Mouse (Mus musculus): ENCODE measurements at regions not wholly inside any gene's neighbourhood (a gene's known extent, or its start where the extent isn't known, plus 50 kb on each side); places are given as distances from the start of the nearest gene placed in this dataset.

GRCm38 (mm10) chr4:55619891-55620290 is 87.6 kb upstream of the Klf4 start:
- H3K4me3 ChIP-seq (replicated peaks; ENCODE audit: low read length) = no peak overlapping the region
- H3K4me1 ChIP-seq (ENCODE audit: control insufficient read depth, insufficient read depth, low read length) = no peaks in the 10 kb centered on the region
- no peak overlapping the region for H3K4me2 ChIP-seq (ENCODE audit: low read depth, low read length)
- 72% methylated on average over 3 of the region's 3 CpGs for WGBS
- H3K27me3 ChIP-seq (ENCODE audit: control insufficient read depth, insufficient read depth, low read length) = no peaks in the 10 kb centered on the region
- no peak for ATAC-seq (ENCODE audit: insufficient read depth, low FRiP score)
- H3K9me3 ChIP-seq (replicated peaks; ENCODE audit: control insufficient read depth, low read length) = no peaks in the 10 kb centered on the region
- no peaks in the 10 kb centered on the region for H3K36me3 ChIP-seq (ENCODE audit: control insufficient read depth, insufficient read depth, low read length)
- no peak overlapping the region for H3K9ac ChIP-seq (ENCODE audit: low read length)
- H3K27ac ChIP-seq (ENCODE audit: low read length) = no peak overlapping the region

- ATAC-seq (ENCODE audit: insufficient read depth, low FRiP score) = no peak
- Histone ChIP-seq H3K4me1 (ENCODE audit: control insufficient read depth, insufficient read depth, low read length) (no peaks in the 10 kb centered on the region), H3K4me2 (ENCODE audit: low read depth, low read length) (no peak overlapping the region), H3K36me3 (ENCODE audit: control insufficient read depth, insufficient read depth, low read length) (no peaks in the 10 kb centered on the region), H3K4me3 (replicated peaks; ENCODE audit: low read length) (no peak overlapping the region), H3K27ac (ENCODE audit: low read length) (no peak overlapping the region), H3K9ac (ENCODE audit: low read length) (no peak overlapping the region), H3K27me3 (ENCODE audit: control insufficient read depth, insufficient read depth, low read length) (no peaks in the 10 kb centered on the region), H3K9me3 (replicated peaks; ENCODE audit: control insufficient read depth, low read length) (no peaks in the 10 kb centered on the region)
- 71% methylated on average over 6 of the region's 6 CpGs for WGBS
Observed at GRCm38 (mm10) chr4:55615808-55616207, 83.5 kb upstream of the Klf4 start.

GRCm38 (mm10) chr4:55613523-55613922 is 81.3 kb upstream of the Klf4 start:
- no peak overlapping the region for H3K4me3 ChIP-seq (replicated peaks; ENCODE audit: low read length)
- H3K9me3 ChIP-seq (replicated peaks; ENCODE audit: control insufficient read depth, low read length) = no peaks in the 10 kb centered on the region
- 94% methylated on average over 3 of the region's 3 CpGs for WGBS
- H3K9ac ChIP-seq (ENCODE audit: low read length) = no peak overlapping the region
- no peak overlapping the region for H3K27ac ChIP-seq (ENCODE audit: low read length)
- no peak for ATAC-seq (ENCODE audit: insufficient read depth, low FRiP score)
- H3K4me2 ChIP-seq (ENCODE audit: low read depth, low read length) = no peak overlapping the region
- no peaks in the 10 kb centered on the region for H3K4me1 ChIP-seq (ENCODE audit: control insufficient read depth, insufficient read depth, low read length)
- H3K27me3 ChIP-seq (ENCODE audit: control insufficient read depth, insufficient read depth, low read length) = no peaks in the 10 kb centered on the region
- H3K36me3 ChIP-seq (ENCODE audit: control insufficient read depth, insufficient read depth, low read length) = no peaks in the 10 kb centered on the region

- H3K36me3 ChIP-seq (ENCODE audit: control insufficient read depth, insufficient read depth, low read length) = no peaks in the 10 kb centered on the region
- no peaks in the 10 kb centered on the region for H3K4me1 ChIP-seq (ENCODE audit: control insufficient read depth, insufficient read depth, low read length)
- no peak overlapping the region for H3K4me3 ChIP-seq (replicated peaks; ENCODE audit: low read length)
- H3K9me3 ChIP-seq (replicated peaks; ENCODE audit: control insufficient read depth, low read length) = no peaks in the 10 kb centered on the region
- no peak overlapping the region for H3K9ac ChIP-seq (ENCODE audit: low read length)
- WGBS = 82% methylated on average over 4 of the region's 4 CpGs
- H3K4me2 ChIP-seq (ENCODE audit: low read depth, low read length) = no peak overlapping the region
- H3K27me3 ChIP-seq (ENCODE audit: control insufficient read depth, insufficient read depth, low read length) = no peaks in the 10 kb centered on the region
- no peak overlapping the region for H3K27ac ChIP-seq (ENCODE audit: low read length)
- ATAC-seq (ENCODE audit: insufficient read depth, low FRiP score) = 0 out of 2 replicates have a peak, but pooled peaks have one; percentile 44
Observed at GRCm38 (mm10) chr4:55610998-55611397, 78.7 kb upstream of the Klf4 start.

DNA sequence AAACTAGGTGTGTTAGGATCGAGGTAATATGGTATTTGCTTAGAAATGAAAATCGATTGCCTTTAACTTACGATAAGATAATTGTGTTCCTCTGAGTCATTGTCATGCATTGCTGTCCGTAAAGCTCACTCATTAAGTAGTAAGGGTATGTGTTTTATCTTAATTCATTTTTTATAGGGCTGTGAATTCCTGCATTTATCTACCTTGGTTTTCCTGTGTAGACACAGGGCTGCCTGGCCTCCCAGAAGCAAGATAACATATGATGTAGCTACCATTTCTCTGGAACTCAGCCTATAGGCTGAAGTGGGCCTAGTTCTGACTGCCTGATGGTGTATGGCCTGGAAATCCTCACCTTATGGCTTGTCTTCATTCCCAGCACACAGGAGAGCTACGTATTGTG is 76.9 kb upstream of the Klf4 start:
- ATAC-seq (ENCODE audit: insufficient read depth, low FRiP score) = peak; percentile 34; the same call in 1 of the 2 replicates
- no peaks in the 10 kb centered on the region for H3K9me3 ChIP-seq (replicated peaks; ENCODE audit: control insufficient read depth, low read length)
- no peaks in the 10 kb centered on the region for H3K27me3 ChIP-seq (ENCODE audit: control insufficient read depth, insufficient read depth, low read length)
- H3K27ac ChIP-seq (ENCODE audit: low read length) = no peak overlapping the region
- H3K4me3 ChIP-seq (replicated peaks; ENCODE audit: low read length) = no peak overlapping the region
- H3K9ac ChIP-seq (ENCODE audit: low read length) = no peak overlapping the region
- H3K4me1 ChIP-seq (ENCODE audit: control insufficient read depth, insufficient read depth, low read length) = 0 out of 2 replicates have a peak, but pooled peaks cover 3% of the 10 kb centered on the region
- WGBS = 84% methylated on average over 5 of the region's 5 CpGs
- no peaks in the 10 kb centered on the region for H3K36me3 ChIP-seq (ENCODE audit: control insufficient read depth, insufficient read depth, low read length)
- no peak overlapping the region for H3K4me2 ChIP-seq (ENCODE audit: low read depth, low read length)

- Histone ChIP-seq H3K4me2 (ENCODE audit: low read depth, low read length) (no peak overlapping the region), H3K27me3 (ENCODE audit: control insufficient read depth, insufficient read depth, low read length) (no peaks in the 10 kb centered on the region), H3K27ac (ENCODE audit: low read length) (0 out of 2 replicates have a peak overlapping the region, but pooled peaks have one; percentile 15), H3K36me3 (ENCODE audit: control insufficient read depth, insufficient read depth, low read length) (no peaks in the 10 kb centered on the region), H3K9ac (ENCODE audit: low read length) (no peak overlapping the region), H3K9me3 (replicated peaks; ENCODE audit: control insufficient read depth, low read length) (no peaks in the 10 kb centered on the region), H3K4me1 (ENCODE audit: control insufficient read depth, insufficient read depth, low read length) (0 out of 2 replicates have a peak, but pooled peaks cover 3% of the 10 kb centered on the region), H3K4me3 (replicated peaks; ENCODE audit: low read length) (no peak overlapping the region)
- 93% methylated on average over 9 of the region's 9 CpGs for WGBS
- ATAC-seq (ENCODE audit: insufficient read depth, low FRiP score) = no peak
Observed at GRCm38 (mm10) chr4:55605541-55605940, 73.3 kb upstream of the Klf4 start.

- Histone ChIP-seq H3K9me3 (replicated peaks; ENCODE audit: control insufficient read depth, low read length) (no peaks in the 10 kb centered on the region), H3K27ac (ENCODE audit: low read length) (peak overlapping the region; percentile 15; the same call in 1 of the 2 replicates), H3K9ac (ENCODE audit: low read length) (no peak overlapping the region), H3K36me3 (ENCODE audit: control insufficient read depth, insufficient read depth, low read length) (no peaks in the 10 kb centered on the region), H3K4me3 (replicated peaks; ENCODE audit: low read length) (no peak overlapping the region), H3K4me2 (ENCODE audit: low read depth, low read length) (no peak overlapping the region), H3K27me3 (ENCODE audit: control insufficient read depth, insufficient read depth, low read length) (no peaks in the 10 kb centered on the region), H3K4me1 (ENCODE audit: control insufficient read depth, insufficient read depth, low read length) (0 out of 2 replicates have a peak, but pooled peaks cover 3% of the 10 kb centered on the region)
- ATAC-seq (ENCODE audit: insufficient read depth, low FRiP score) = peak; percentile 83
- WGBS = 75% methylated on average over 11 of the region's 11 CpGs
Observed at GRCm38 (mm10) chr4:55604915-55605314, 72.6 kb upstream of the Klf4 start.

GRCm38 (mm10) chr4:55603821-55604435 is 71.7 kb upstream of the Klf4 start:
- Histone ChIP-seq H3K9ac (ENCODE audit: low read length) (no peak overlapping the region), H3K36me3 (ENCODE audit: control insufficient read depth, insufficient read depth, low read length) (no peaks in the 10 kb centered on the region), H3K27me3 (ENCODE audit: control insufficient read depth, insufficient read depth, low read length) (no peaks in the 10 kb centered on the region), H3K4me2 (ENCODE audit: low read depth, low read length) (no peak overlapping the region), H3K9me3 (replicated peaks; ENCODE audit: control insufficient read depth, low read length) (no peaks in the 10 kb centered on the region), H3K27ac (ENCODE audit: low read length) (no peak overlapping the region), H3K4me1 (ENCODE audit: control insufficient read depth, insufficient read depth, low read length) (0 out of 2 replicates have a peak, but pooled peaks cover 3% of the 10 kb centered on the region), H3K4me3 (replicated peaks; ENCODE audit: low read length) (no peak overlapping the region)
- ATAC-seq (ENCODE audit: insufficient read depth, low FRiP score) = no peak
- WGBS = 84% methylated on average over 4 of the region's 4 CpGs

DNA sequence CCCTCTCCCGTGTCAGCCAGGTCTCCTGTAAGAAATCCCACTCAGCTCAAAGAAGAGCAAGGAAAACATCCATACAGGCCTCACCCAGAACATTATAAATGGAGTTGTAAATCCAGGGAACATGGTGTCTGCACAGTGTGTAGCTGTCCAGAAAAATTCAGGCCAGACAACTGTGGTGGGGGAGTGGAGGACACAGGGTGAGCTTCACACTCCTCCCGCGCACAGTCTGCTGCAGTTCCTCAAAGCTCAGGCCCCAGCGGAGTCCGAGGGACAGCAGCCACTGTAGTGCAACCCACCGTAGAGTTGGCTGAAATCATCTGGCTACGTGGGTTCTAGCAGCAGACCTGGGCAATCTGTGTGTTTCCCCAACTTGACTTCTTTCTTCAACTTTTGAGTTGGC is 62.9 kb upstream of the Klf4 start:
- H3K36me3 ChIP-seq (ENCODE audit: control insufficient read depth, insufficient read depth, low read length) = no peaks in the 10 kb centered on the region
- no peaks in the 10 kb centered on the region for H3K27me3 ChIP-seq (ENCODE audit: control insufficient read depth, insufficient read depth, low read length)
- H3K9ac ChIP-seq (ENCODE audit: low read length) = no peak overlapping the region
- no peak overlapping the region for H3K4me3 ChIP-seq (replicated peaks; ENCODE audit: low read length)
- H3K9me3 ChIP-seq (replicated peaks; ENCODE audit: control insufficient read depth, low read length) = no peaks in the 10 kb centered on the region
- 79% methylated on average over 7 of the region's 7 CpGs for WGBS
- no peak overlapping the region for H3K4me2 ChIP-seq (ENCODE audit: low read depth, low read length)
- no peak overlapping the region for H3K27ac ChIP-seq (ENCODE audit: low read length)
- no peaks in the 10 kb centered on the region for H3K4me1 ChIP-seq (ENCODE audit: control insufficient read depth, insufficient read depth, low read length)
- ATAC-seq (ENCODE audit: insufficient read depth, low FRiP score) = peak; percentile 44; the same call in 1 of the 2 replicates

Data from stomach, embryonic 16.5 days (tissue).